ENCODE assay signal across 8 mouse cellular contexts in genomic region chr7:25281166-25281733, GRCm38 (mm10). TPM values are rescaled to one million over a fixed set of nuclear protein-coding genes. Genes with fewer than 3 reads are reported as not detected.
DNase-seq lines count a peak whose midpoint lies in the region; ATAC-seq and TF ChIP-seq lines count a peak whose summit lies in the region.

No protein-coding gene starts in this region.

- no peaks in the 10 kb centered on the region for H3K27me3 ChIP-seq in heart, embryonic 15.5 days
- H3K27me3 ChIP-seq in forebrain, embryonic 11.5 days (ENCODE audit: control insufficient read depth, insufficient read depth, low read length): no peaks in the 10 kb centered on the region
- no peaks in the 10 kb centered on the region for H3K27me3 ChIP-seq in liver, embryonic 12.5 days (replicated peaks)

- H3K36me3 ChIP-seq in heart, embryonic 15.5 days: peaks cover 16% of the 10 kb centered on the region
- H3K36me3 ChIP-seq in ES-E14 (ENCODE audit: control insufficient read depth, insufficient read depth, low read length, poor library complexity, severe bottlenecking): peaks cover 15% of the 10 kb centered on the region
- peaks cover 8% of the 10 kb centered on the region for H3K36me3 ChIP-seq in forebrain, embryonic 11.5 days (ENCODE audit: control insufficient read depth, insufficient read depth, low read length)
- H3K36me3 ChIP-seq in liver, embryonic 12.5 days: peaks cover 16% of the 10 kb centered on the region

- H3K9me3 ChIP-seq in heart, embryonic 15.5 days (replicated peaks): no peaks in the 10 kb centered on the region
- no peaks in the 10 kb centered on the region for H3K9me3 ChIP-seq in ES-E14 (ENCODE audit: control insufficient read depth, insufficient read depth, low read depth, low read length)
- H3K9me3 ChIP-seq in forebrain, embryonic 11.5 days (ENCODE audit: control insufficient read depth, low read length): no peaks in the 10 kb centered on the region
- H3K9me3 ChIP-seq in liver, embryonic 12.5 days (replicated peaks): no peaks in the 10 kb centered on the region

- peak overlapping the region; percentile 80 for H3K4me2 ChIP-seq in heart, embryonic 15.5 days
- H3K4me2 ChIP-seq in forebrain, embryonic 11.5 days (ENCODE audit: low read depth, low read length, severe bottlenecking): peak overlapping the region; percentile 93
- peak overlapping the region; percentile 99 for H3K4me2 ChIP-seq in liver, embryonic 12.5 days

- WGBS in heart, embryonic 15.5 days: 18% methylated on average over 12 of the region's 12 CpGs
- WGBS in forebrain, embryonic 11.5 days: 23% methylated on average over 12 of the region's 12 CpGs
- 26% methylated on average over 12 of the region's 12 CpGs for WGBS in liver, embryonic 12.5 days (ENCODE audit: insufficient replicate concordance)

- no peak for DNase-seq in heart, postnatal 36 days
- DNase-seq in ES-E14 (ENCODE audit: low read depth, low spot score): no peak
- no peak for DNase-seq in forebrain, embryonic 11.5 days (ENCODE audit: low spot score)
- DNase-seq in testis, postnatal 10 days (ENCODE audit: low spot score): peak; percentile 43
- no peak for DNase-seq in left cerebral cortex, adult 8-10 months (ENCODE audit: low spot score in 2 of 2)
- DNase-seq in B cell, adult 2 months: no peak

- H3K4me3 ChIP-seq in heart, embryonic 15.5 days: peak overlapping the region; percentile 83
- H3K4me3 ChIP-seq in ES-E14 (ENCODE audit: insufficient read depth in 1 of 2, low read depth in 1 of 2, low read length in 2 of 2, poor library complexity in 1 of 2, severe bottlenecking in 1 of 2): peak overlapping the region; percentile 47 to 71
- peak overlapping the region; percentile 77 for H3K4me3 ChIP-seq in forebrain, embryonic 11.5 days (ENCODE audit: low read depth, low read length)
- peak overlapping the region; percentile 83 for H3K4me3 ChIP-seq in liver, embryonic 12.5 days

- peak overlapping the region; percentile 66 for H3K9ac ChIP-seq in heart, embryonic 15.5 days
- H3K9ac ChIP-seq in ES-E14 (ENCODE audit: insufficient read depth, low read depth, low read length, poor library complexity, severe bottlenecking): peak overlapping the region; percentile 29; the same call in 1 of the 2 replicates
- H3K9ac ChIP-seq in forebrain, embryonic 11.5 days (ENCODE audit: low read length): peak overlapping the region; percentile 86
- H3K9ac ChIP-seq in liver, embryonic 12.5 days: peak overlapping the region; percentile 87

- H3K27ac ChIP-seq in heart, embryonic 15.5 days: peak overlapping the region; percentile 98
- H3K27ac ChIP-seq in ES-E14 (ENCODE audit: insufficient read depth, low read depth, low read length, poor library complexity, severe bottlenecking): 0 out of 2 replicates have a peak overlapping the region, but pooled peaks have one; percentile 12
- peak overlapping the region; percentile 98 for H3K27ac ChIP-seq in forebrain, embryonic 11.5 days (ENCODE audit: low read depth, low read length)
- peak overlapping the region; percentile 97 for H3K27ac ChIP-seq in liver, embryonic 12.5 days

- peaks cover 67% of the 10 kb centered on the region for H3K4me1 ChIP-seq in heart, embryonic 15.5 days (replicated peaks)
- H3K4me1 ChIP-seq in ES-E14 (ENCODE audit: control insufficient read depth in 2 of 2, insufficient read depth in 2 of 2, low read length in 2 of 2, poor library complexity in 1 of 2): peaks cover 18 to 36% of the 10 kb centered on the region in 2 experiments
- peaks cover 41% of the 10 kb centered on the region for H3K4me1 ChIP-seq in forebrain, embryonic 11.5 days (replicated peaks; ENCODE audit: control insufficient read depth, insufficient read depth, low read length)
- peaks cover 83% of the 10 kb centered on the region for H3K4me1 ChIP-seq in liver, embryonic 12.5 days

- intact Hi-C loops in heart, postnatal 36 days (cut with DNase I): loop anchor here (2.0 kb wide), 1 partner anchor 108 kb away; no protein-coding TSS in a partner anchor

- in situ Hi-C loops in ES-E14 (cut with MboI; ENCODE audit: low sequenced_read_pairs in 2 of 2, unreplicated experiment in 2 of 2): no loop called here

- no peak for ATAC-seq in heart, embryonic 15.5 days (replicated peaks; ENCODE audit: insufficient number of reproducible peaks, insufficient read depth, low FRiP score, low read depth)
- ATAC-seq in forebrain, embryonic 11.5 days (replicated peaks; ENCODE audit: low FRiP score): no peak; the same call in 1 of the 2 replicates
- peak; percentile 60 for ATAC-seq in liver, embryonic 12.5 days

TF ChIP-seq in ES-E14, 5 proteins besides CTCF, POLR2A, EP300 and RAD21:
- no peak for TF ChIP-seq CHD2 (IDR thresholded peaks at IDR 0.05; ENCODE audit: low read depth, low read length)
- TF ChIP-seq HCFC1 (IDR thresholded peaks at IDR 0.05; ENCODE audit: borderline replicate concordance, insufficient read depth, low read length): no peak
- no peak for TF ChIP-seq MAFK (IDR thresholded peaks at IDR 0.05; ENCODE audit: insufficient read depth, low read depth, low read length)
- no peak for TF ChIP-seq ZNF384 (IDR thresholded peaks at IDR 0.05; ENCODE audit: low read depth, low read length)
- no peak for TF ChIP-seq ZC3H11A (IDR thresholded peaks at IDR 0.05; ENCODE audit: borderline replicate concordance, low read depth, low read length)

RNA-seq across cellular contexts. Expression of gene Cic, which starts 13.7 kb away (rescaled TPM):
- polyA plus RNA-seq in heart, embryonic 15.5 days (2015; fragmentation: Nextera tagmentation; extraction: Ambion mirVana): 22.9 and 27.4 TPM in 2 replicates
- total RNA-seq in heart, postnatal 36 days (2021): 10 to 100 TPM; 63.7 to 68.7 TPM
- total RNA-seq in ES-E14 (2012; rRNA removed): 68.4 and 72.4 TPM in 2 replicates
- polyA plus RNA-seq in forebrain, embryonic 11.5 days (2014; fragmentation: Nextera tagmentation; extraction: Ambion mirVana): 40.3 and 44.2 TPM in 2 replicates
- 17.0 TPM in 2 replicates for polyA plus RNA-seq in liver, embryonic 12.5 days (2016; fragmentation: Nextera tagmentation; extraction: Ambion mirVana)
- total RNA-seq in left cerebral cortex, adult 8-10 months (2022): 100 to 1,000 TPM; 196 to 238 (median 227) TPM

RNA-seq across cellular contexts. Expression of gene Pafah1b3, which starts 16.5 kb away (rescaled TPM):
- polyA plus RNA-seq in heart, embryonic 15.5 days (2015; fragmentation: Nextera tagmentation; extraction: Ambion mirVana): 103 and 119 TPM in 2 replicates
- 1 to 10 TPM; 3.7 to 5.1 TPM for total RNA-seq in heart, postnatal 36 days (2021)
- total RNA-seq in ES-E14 (2012; rRNA removed): 76.5 and 83.2 TPM in 2 replicates
- polyA plus RNA-seq in forebrain, embryonic 11.5 days (2014; fragmentation: Nextera tagmentation; extraction: Ambion mirVana): 298 and 321 TPM in 2 replicates
- 44.1 and 51.0 TPM in 2 replicates for polyA plus RNA-seq in liver, embryonic 12.5 days (2016; fragmentation: Nextera tagmentation; extraction: Ambion mirVana)
- 10 to 100 TPM; 29.5 to 38.7 (median 32.2) TPM for total RNA-seq in left cerebral cortex, adult 8-10 months (2022)

RNA-seq across cellular contexts. Expression of gene Prr19, which starts 20.0 kb away (rescaled TPM):
- polyA plus RNA-seq in heart, embryonic 15.5 days (2015; fragmentation: Nextera tagmentation; extraction: Ambion mirVana): 0.10 and 0.15 TPM in 2 replicates
- total RNA-seq in heart, postnatal 36 days (2021): not detected
- total RNA-seq in ES-E14 (2012; rRNA removed): 4.3 and 5.7 TPM in 2 replicates
- polyA plus RNA-seq in forebrain, embryonic 11.5 days (2014; fragmentation: Nextera tagmentation; extraction: Ambion mirVana): 1.1 and 1.7 TPM in 2 replicates
- 0.10 and 0.14 TPM in 2 replicates for polyA plus RNA-seq in liver, embryonic 12.5 days (2016; fragmentation: Nextera tagmentation; extraction: Ambion mirVana)
- total RNA-seq in left cerebral cortex, adult 8-10 months (2022): not detected

RNA-seq across cellular contexts. Expression of gene Tmem145, which starts 24.7 kb away (rescaled TPM):
- 0.05 and 0.27 TPM in 2 replicates for polyA plus RNA-seq in heart, embryonic 15.5 days (2015; fragmentation: Nextera tagmentation; extraction: Ambion mirVana)
- total RNA-seq in heart, postnatal 36 days (2021): not detected
- total RNA-seq in ES-E14 (2012; rRNA removed): 1.2 and 1.7 TPM in 2 replicates
- polyA plus RNA-seq in forebrain, embryonic 11.5 days (2014; fragmentation: Nextera tagmentation; extraction: Ambion mirVana): 6.7 and 7.7 TPM in 2 replicates
- 0.14 TPM in 2 replicates for polyA plus RNA-seq in liver, embryonic 12.5 days (2016; fragmentation: Nextera tagmentation; extraction: Ambion mirVana)
- 10 to 100 TPM; 40.7 to 46.5 (median 42.0) TPM for total RNA-seq in left cerebral cortex, adult 8-10 months (2022)

RNA-seq across cellular contexts. Expression of gene Erf, which starts 30.7 kb away (rescaled TPM):
- 12.1 and 13.2 TPM in 2 replicates for polyA plus RNA-seq in heart, embryonic 15.5 days (2015; fragmentation: Nextera tagmentation; extraction: Ambion mirVana)
- 10 to 100 TPM; 22.3 to 26.2 TPM for total RNA-seq in heart, postnatal 36 days (2021)
- total RNA-seq in ES-E14 (2012; rRNA removed): 82.2 and 87.1 TPM in 2 replicates
- polyA plus RNA-seq in forebrain, embryonic 11.5 days (2014; fragmentation: Nextera tagmentation; extraction: Ambion mirVana): 14.6 and 17.5 TPM in 2 replicates
- 6.5 and 7.5 TPM in 2 replicates for polyA plus RNA-seq in liver, embryonic 12.5 days (2016; fragmentation: Nextera tagmentation; extraction: Ambion mirVana)
- 10 to 100 TPM; 61.3 to 75.7 (median 69.9) TPM for total RNA-seq in left cerebral cortex, adult 8-10 months (2022)

Comparison
In these comparisons a context has a peak if more than half of its experiments do, and no peak if none do; other contexts are left out.
1. H3K27ac ChIP-seq: peak in every context shown above with its lines; median percentile 98 in heart, embryonic 15.5 days; 98 in forebrain, embryonic 11.5 days; 97 in liver, embryonic 12.5 days; 12 in ES-E14.
2. H3K9ac ChIP-seq: peak in every context shown above with its lines; median percentile 87 in liver, embryonic 12.5 days; 86 in forebrain, embryonic 11.5 days; 66 in heart, embryonic 15.5 days; 29 in ES-E14.
3. RNA of gene Pafah1b3, which starts 16.5 kb away (total RNA-seq): 76.5 to 83.2 TPM in ES-E14 and 29.5 to 38.7 TPM in left cerebral cortex, adult 8-10 months; 3.7 to 5.1 TPM in heart, postnatal 36 days; every median in the first group is over 4 times any median in the second.
4. Peak in every context shown above with its lines, with median percentiles within 50 percentile points of each other: H3K4me2 ChIP-seq and H3K4me3 ChIP-seq.